Comparison of ENCODE assay signal across 9 mouse cellular contexts in the genomic region with DNA sequence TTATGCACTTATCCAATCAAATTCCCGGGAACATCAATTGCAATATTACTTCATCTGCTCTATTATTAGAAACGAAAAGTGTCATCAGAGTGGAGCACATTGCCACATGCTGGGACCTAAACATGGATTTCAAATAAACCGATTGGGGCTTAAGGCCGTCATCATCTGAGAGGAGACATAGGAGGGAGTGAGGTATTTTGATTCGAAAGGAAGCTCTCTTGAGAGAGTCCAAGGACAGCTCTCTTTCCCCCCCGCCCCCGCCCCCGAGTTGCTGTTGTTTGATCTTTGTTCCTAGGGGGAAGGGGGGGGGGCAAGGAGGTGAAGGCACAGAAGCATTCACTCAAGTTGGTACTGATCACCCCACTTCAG. TPM values are rescaled to one million over a fixed set of nuclear protein-coding genes. Genes with fewer than 3 reads are reported as not detected.
DNase-seq lines count a peak whose midpoint lies in the region; ATAC-seq and TF ChIP-seq lines count a peak whose summit lies in the region.
"Had no signal": no experiment of that assay in that cellular context is flagged by ENCODE, and none has a peak within 500 bp of the region (broad histone marks: within the 10 kb centered on the region; RNA-seq: fewer than 3 reads in every experiment).

No protein-coding gene starts in this region.

- H3K27me3 ChIP-seq in heart, postnatal 0 days (ENCODE audit: control insufficient read depth, insufficient read depth, low read length): no peaks in the 10 kb centered on the region
- peaks cover 49% of the 10 kb centered on the region for H3K27me3 ChIP-seq in embryonic facial prominence, embryonic 10.5 days (replicated peaks; ENCODE audit: low read depth, poor library complexity, severe bottlenecking)
- no peaks in the 10 kb centered on the region for H3K27me3 ChIP-seq in hindbrain, postnatal 0 days (ENCODE audit: insufficient read depth, low read length)
- no peaks in the 10 kb centered on the region for H3K27me3 ChIP-seq in midbrain, embryonic 16.5 days (ENCODE audit: control insufficient read depth, insufficient read depth, low read depth, low read length)

- H3K27ac ChIP-seq in heart, postnatal 0 days (ENCODE audit: low read depth): peak overlapping the region; percentile 67
- peak overlapping the region; percentile 81; the same call in 1 of the 2 replicates for H3K27ac ChIP-seq in embryonic facial prominence, embryonic 10.5 days (replicated peaks)
- peak overlapping the region; percentile 91 for H3K27ac ChIP-seq in hindbrain, postnatal 0 days
- H3K27ac ChIP-seq in midbrain, embryonic 16.5 days (ENCODE audit: low read length): peak overlapping the region; percentile 91

- TF ChIP-seq EP300 in heart, postnatal 0 days (IDR thresholded peaks at IDR 0.05; ENCODE audit: low read depth): no peak

- H3K9me3 ChIP-seq in heart, postnatal 0 days (replicated peaks; ENCODE audit: control insufficient read depth, low read length): no peaks in the 10 kb centered on the region
- H3K9me3 ChIP-seq in embryonic facial prominence, embryonic 10.5 days: no peaks in the 10 kb centered on the region
- H3K9me3 ChIP-seq in hindbrain, postnatal 0 days (ENCODE audit: low read length): no peaks in the 10 kb centered on the region
- no peaks in the 10 kb centered on the region for H3K9me3 ChIP-seq in midbrain, embryonic 16.5 days (replicated peaks; ENCODE audit: control insufficient read depth, low read length, poor library complexity, severe bottlenecking)

- no peaks in the 10 kb centered on the region for H3K36me3 ChIP-seq in heart, postnatal 0 days (replicated peaks; ENCODE audit: control insufficient read depth, insufficient read depth, low read length)
- H3K36me3 ChIP-seq in embryonic facial prominence, embryonic 10.5 days (replicated peaks): no peaks in the 10 kb centered on the region
- H3K36me3 ChIP-seq in hindbrain, postnatal 0 days (ENCODE audit: insufficient read depth, low read length): no peaks in the 10 kb centered on the region
- no peaks in the 10 kb centered on the region for H3K36me3 ChIP-seq in midbrain, embryonic 16.5 days (ENCODE audit: control insufficient read depth, insufficient read depth, low read length)

- H3K4me2 ChIP-seq in heart, postnatal 0 days (ENCODE audit: low read depth, low read length): peak overlapping the region; percentile 91
- peak overlapping the region; percentile 55 for H3K4me2 ChIP-seq in hindbrain, postnatal 0 days (ENCODE audit: low read depth, low read length)
- peak overlapping the region; percentile 67 for H3K4me2 ChIP-seq in midbrain, embryonic 16.5 days (ENCODE audit: low read length)

- peak overlapping the region; percentile 71 for H3K4me3 ChIP-seq in heart, postnatal 0 days (ENCODE audit: low read depth, low read length)
- H3K4me3 ChIP-seq in embryonic facial prominence, embryonic 10.5 days: peak overlapping the region; percentile 72
- H3K4me3 ChIP-seq in hindbrain, postnatal 0 days (ENCODE audit: low read length): peak overlapping the region; percentile 79
- peak overlapping the region; percentile 66 for H3K4me3 ChIP-seq in midbrain, embryonic 16.5 days (ENCODE audit: low read depth, low read length)

- ATAC-seq in heart, postnatal 0 days (ENCODE audit: insufficient read depth, low read depth): peak; percentile 21; the same call in 1 of the 2 replicates
- ATAC-seq in hindbrain, postnatal 0 days: no peak; the same call in 1 of the 2 replicates
- ATAC-seq in midbrain, embryonic 16.5 days: peak; percentile 59

- WGBS in heart, postnatal 0 days: under 1% methylated on average over 8 of the region's 8 CpGs
- under 1% methylated on average over 8 of the region's 8 CpGs for WGBS in embryonic facial prominence, embryonic 10.5 days
- WGBS in hindbrain, postnatal 0 days: 0% methylated on average over 8 of the region's 8 CpGs
- 0% methylated on average over 8 of the region's 8 CpGs for WGBS in midbrain, embryonic 16.5 days

- DNase-seq in heart, postnatal 0 days (ENCODE audit: low spot score): peak; percentile 26
- DNase-seq in heart, postnatal 25 days (ENCODE audit: low spot score): no peak
- peak; percentile 37 for DNase-seq in embryonic facial prominence, embryonic 10.5 days (ENCODE audit: low spot score)
- no peak for DNase-seq in hindbrain, postnatal 0 days (ENCODE audit: low spot score)
- no peak for DNase-seq in right cerebral cortex, adult 18-20 months
- DNase-seq in T-cell, adult 2 months (ENCODE audit: low spot score): no peak
- DNase-seq in thymus, postnatal 0 days (ENCODE audit: low spot score): no peak

- H3K9ac ChIP-seq in heart, postnatal 0 days (replicated peaks; ENCODE audit: low read depth, low read length): peak overlapping the region; percentile 45
- peak overlapping the region; percentile 72 for H3K9ac ChIP-seq in hindbrain, postnatal 0 days (replicated peaks; ENCODE audit: low read length)
- H3K9ac ChIP-seq in midbrain, embryonic 16.5 days (ENCODE audit: low read depth, low read length): peak overlapping the region; percentile 73

- TF ChIP-seq CTCF in heart, postnatal 0 days (IDR thresholded peaks at IDR 0.05; ENCODE audit: low read depth): no peak
- TF ChIP-seq CTCF in hindbrain, postnatal 0 days (IDR thresholded peaks at IDR 0.05; ENCODE audit: low read depth): no peak

- intact Hi-C loops in heart, postnatal 25 days (cut with DNase I): loop anchor here (5.0 kb wide), 2 partner anchors 167 to 238 kb away; a partner anchor contains a TSS

- H3K4me1 ChIP-seq in heart, postnatal 0 days (ENCODE audit: control insufficient read depth, insufficient read depth): peaks cover 11% of the 10 kb centered on the region; the same call in 1 of the 2 replicates
- H3K4me1 ChIP-seq in embryonic facial prominence, embryonic 10.5 days: peaks cover 15% of the 10 kb centered on the region
- peaks cover 5% of the 10 kb centered on the region; the same call in 1 of the 2 replicates for H3K4me1 ChIP-seq in hindbrain, postnatal 0 days (ENCODE audit: insufficient read depth, low read length)
- peaks cover 19% of the 10 kb centered on the region for H3K4me1 ChIP-seq in midbrain, embryonic 16.5 days (ENCODE audit: control insufficient read depth, insufficient read depth, low read length)

RNA-seq across cellular contexts. Expression of a gene that starts 0.2 kb away (rescaled TPM):
- total RNA-seq in heart, postnatal 0 days (2014; rRNA removed; ENCODE audit: low replicate concordance): 1.8 and 2.6 TPM in 2 replicates
- 2.7 and 3.1 TPM in 2 replicates for polyA plus RNA-seq in heart, postnatal 0 days (2015; fragmentation: Nextera tagmentation; extraction: Ambion mirVana)
- total RNA-seq in heart, postnatal 25 days (2021): 1 to 10 TPM; 3.4 to 4.0 TPM
- 0.73 and 0.91 TPM in 2 replicates for polyA plus RNA-seq in embryonic facial prominence, embryonic 10.5 days (2016; fragmentation: Nextera tagmentation; extraction: Ambion mirVana)
- 18.5 and 19.8 TPM in 2 replicates for total RNA-seq in hindbrain, postnatal 0 days (2014; rRNA removed)
- 11.6 and 11.8 TPM in 2 replicates for polyA plus RNA-seq in hindbrain, postnatal 0 days (2015; fragmentation: Nextera tagmentation; extraction: Ambion mirVana)
- 5.0 and 5.8 TPM in 2 replicates for polyA plus RNA-seq in midbrain, embryonic 16.5 days (2015; fragmentation: Nextera tagmentation; extraction: Ambion mirVana)
- 0.22 and 0.29 TPM in 2 replicates for polyA plus RNA-seq in thymus, postnatal 0 days (2015; fragmentation: Nextera tagmentation; extraction: Ambion mirVana)

RNA-seq across cellular contexts. Expression of a gene that starts 27.0 kb away (rescaled TPM):
- not detected in 2 replicates for total RNA-seq in heart, postnatal 0 days (2014; rRNA removed; ENCODE audit: low replicate concordance)
- not detected in 2 replicates for polyA plus RNA-seq in heart, postnatal 0 days (2015; fragmentation: Nextera tagmentation; extraction: Ambion mirVana)
- total RNA-seq in heart, postnatal 25 days (2021): not detected
- not detected in 2 replicates for polyA plus RNA-seq in embryonic facial prominence, embryonic 10.5 days (2016; fragmentation: Nextera tagmentation; extraction: Ambion mirVana)
- not detected in 2 replicates for total RNA-seq in hindbrain, postnatal 0 days (2014; rRNA removed)
- polyA plus RNA-seq in hindbrain, postnatal 0 days (2015; fragmentation: Nextera tagmentation; extraction: Ambion mirVana): not detected in 2 replicates
- polyA plus RNA-seq in midbrain, embryonic 16.5 days (2015; fragmentation: Nextera tagmentation; extraction: Ambion mirVana): not detected in 2 replicates
- not detected in 2 replicates for polyA plus RNA-seq in thymus, postnatal 0 days (2015; fragmentation: Nextera tagmentation; extraction: Ambion mirVana)
- total RNA-seq: gastrocnemius, postnatal 36 days had no signal

Comparison
In these comparisons a context has a peak if more than half of its experiments do, and no peak if none do; other contexts are left out.
1. DNase-seq: peak in heart, postnatal 0 days (single experiment) and embryonic facial prominence, embryonic 10.5 days (single experiment); none in heart, postnatal 25 days (single experiment), hindbrain, postnatal 0 days (single experiment), right cerebral cortex, adult 18-20 months (single experiment), T-cell, adult 2 months (single experiment) and thymus, postnatal 0 days (single experiment).
2. Peak in every context shown above with its lines, with median percentiles within 50 percentile points of each other: H3K27ac ChIP-seq, H3K4me2 ChIP-seq, H3K4me3 ChIP-seq and H3K9ac ChIP-seq.